Mouse (Mus musculus): ENCODE data around the gene Stx5a. TPM values are rescaled to one million over a fixed set of nuclear protein-coding genes. Genes with fewer than 3 reads are reported as not detected.

The Stx5a gene
- polyA plus RNA-seq, 1 experiment from 2014 or later, result 127 TPM

DNA sequence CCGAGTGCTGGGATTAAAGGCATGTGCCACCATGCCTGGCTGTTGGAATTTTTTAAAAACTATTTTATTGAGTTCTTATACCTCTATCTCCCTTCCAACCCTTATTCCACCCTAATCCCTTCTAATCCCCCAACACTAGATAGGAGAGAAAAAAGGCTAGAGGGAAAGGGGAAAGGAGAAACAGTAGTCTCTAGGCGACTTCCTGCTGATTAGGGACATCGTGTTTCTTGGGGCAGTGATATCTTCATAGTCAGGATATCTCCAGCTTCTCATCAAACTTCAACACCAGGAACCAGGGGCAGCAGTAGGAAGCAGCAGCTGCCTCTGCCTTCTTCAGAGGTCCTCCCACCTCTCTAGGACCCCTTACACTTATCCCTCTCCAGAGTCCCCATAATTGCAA, 6.9 kb upstream of the Stx5a start:
- Histone ChIP-seq H3K27me3 (replicated peaks) (no peaks in the 10 kb centered on the region), H3K9ac (replicated peaks) (no peak overlapping the region), H3K4me3 (replicated peaks) (no peak overlapping the region), H3K4me2 (no peak overlapping the region), H3K27ac (replicated peaks) (no peak overlapping the region), H3K36me3 (peaks cover 13% of the 10 kb centered on the region), H3K9me3 (replicated peaks) (no peaks in the 10 kb centered on the region), H3K4me1 (peaks cover 20% of the 10 kb centered on the region)
- WGBS, result 78% methylated on average over 3 of the region's 3 CpGs
- no peak for ATAC-seq (ENCODE audit: low FRiP score)

DNA sequence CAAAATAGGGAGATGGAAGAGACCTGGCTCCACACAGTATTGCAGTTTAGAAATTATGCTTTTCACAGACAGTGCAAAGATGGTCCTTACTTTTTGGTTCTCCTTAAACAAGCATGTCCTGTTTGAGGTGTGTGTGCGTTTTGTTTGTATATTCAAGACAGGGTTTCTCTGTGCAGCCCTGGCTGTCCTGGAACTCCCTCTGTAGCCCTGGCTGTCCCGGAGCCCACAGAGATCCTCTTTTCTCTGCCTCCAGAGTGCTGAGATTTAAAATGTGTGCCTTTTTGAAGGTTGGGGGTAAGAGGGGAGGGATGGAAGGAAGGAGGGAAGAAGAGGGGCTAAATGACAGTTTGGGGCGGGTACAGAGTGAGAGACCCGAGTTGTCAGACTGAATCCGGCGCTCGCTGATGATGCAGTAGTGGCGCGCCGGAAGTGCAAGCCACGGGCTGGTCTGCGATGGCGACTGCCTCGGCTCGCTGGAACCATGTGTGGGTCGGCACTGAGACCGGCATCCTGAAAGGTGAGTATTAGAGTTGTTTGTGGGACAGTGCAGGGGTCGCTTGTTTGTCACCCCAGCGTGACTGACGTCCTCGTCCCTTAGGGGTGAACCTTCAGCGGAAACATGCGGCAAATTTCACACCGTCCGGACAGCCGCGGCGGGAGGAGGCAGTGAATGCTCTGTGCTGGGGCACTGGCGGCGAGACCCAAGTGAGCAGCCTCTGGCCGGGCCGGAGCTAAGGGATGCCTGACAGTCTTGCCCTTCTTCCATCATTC, 5.6 kb upstream of the Stx5a start, which contains the start of gene Wdr74:
Gene Wdr74, plus strand, starts transcription at position 439 of the 771 bp plus-strand sequence.
- H3K4me3 ChIP-seq (replicated peaks), result peak within 1 kb of the TSS; percentile 77
- ATAC-seq (ENCODE audit: low FRiP score), result peak; percentile 94
- peaks cover 26% of the 10 kb centered on the region for H3K4me1 ChIP-seq
- H3K4me2 ChIP-seq, result peak within 1 kb of the TSS; percentile 84
- peaks cover 23% of the 10 kb centered on the region for H3K36me3 ChIP-seq
- no peaks in the 10 kb centered on the region for H3K9me3 ChIP-seq (replicated peaks)
- H3K9ac ChIP-seq (replicated peaks), result peak within 1 kb of the TSS; percentile 85
- H3K27me3 ChIP-seq (replicated peaks), result no peaks in the 10 kb centered on the region
- peak within 1 kb of the TSS; percentile 86 for H3K27ac ChIP-seq (replicated peaks)
- under 1% methylated on average over 32 of the region's 32 CpGs for WGBS

DNA sequence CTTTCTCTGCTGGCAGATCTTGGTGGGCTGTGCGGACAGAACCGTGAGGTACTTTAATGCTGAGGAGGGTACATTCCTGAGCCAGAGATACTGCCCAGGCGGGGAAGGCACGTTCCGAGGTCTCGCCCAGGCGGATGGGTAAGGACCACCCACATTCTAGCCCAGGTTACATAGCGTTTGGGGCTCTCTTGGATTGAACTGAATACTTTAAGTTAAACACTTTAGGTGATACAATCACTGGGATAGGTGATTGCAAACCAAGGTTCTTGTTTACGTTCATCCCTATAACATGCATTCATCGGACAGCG, 5.1 kb upstream of the Stx5a start:
- Histone ChIP-seq H3K9ac (replicated peaks) (peak overlapping the region; percentile 85), H3K27ac (replicated peaks) (peak overlapping the region; percentile 86), H3K4me3 (replicated peaks) (peak overlapping the region; percentile 77), H3K4me2 (peak overlapping the region; percentile 84), H3K4me1 (peaks cover 31% of the 10 kb centered on the region), H3K36me3 (peaks cover 23% of the 10 kb centered on the region), H3K27me3 (replicated peaks) (no peaks in the 10 kb centered on the region), H3K9me3 (replicated peaks) (no peaks in the 10 kb centered on the region)
- WGBS, result 2% methylated on average over 11 of the region's 11 CpGs
- ATAC-seq (ENCODE audit: low FRiP score), result 0 out of 2 replicates have a peak, but pooled peaks have one; percentile 30

DNA sequence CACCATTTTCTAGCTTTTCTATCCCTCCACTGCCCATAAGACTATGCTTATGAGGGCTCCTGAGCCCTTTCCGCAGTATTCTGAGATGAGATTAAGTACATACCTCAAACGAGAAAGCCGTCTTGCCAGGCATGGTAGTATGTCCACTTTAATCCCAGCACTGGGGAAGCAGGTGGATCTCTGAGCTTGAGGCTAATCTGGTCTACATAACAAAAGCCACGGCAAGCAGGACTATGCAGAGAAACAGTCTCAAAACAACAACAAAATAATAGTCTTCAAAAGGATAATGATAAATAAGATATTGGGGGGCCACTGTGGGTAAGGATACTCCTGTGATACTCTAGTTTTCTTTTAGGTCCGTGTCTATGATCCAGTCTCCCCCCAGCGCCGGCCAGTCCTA, 2.3 kb upstream of the Stx5a start:
- Histone ChIP-seq H3K9ac (replicated peaks) (no peak overlapping the region), H3K36me3 (peaks cover 30% of the 10 kb centered on the region), H3K27me3 (replicated peaks) (no peaks in the 10 kb centered on the region), H3K4me1 (peaks cover 50% of the 10 kb centered on the region), H3K4me2 (no peak overlapping the region), H3K9me3 (replicated peaks) (no peaks in the 10 kb centered on the region), H3K27ac (replicated peaks) (no peak overlapping the region), H3K4me3 (replicated peaks) (no peak overlapping the region)
- 94% methylated on average over 7 of the region's 7 CpGs for WGBS
- ATAC-seq (ENCODE audit: low FRiP score), result no peak

DNA sequence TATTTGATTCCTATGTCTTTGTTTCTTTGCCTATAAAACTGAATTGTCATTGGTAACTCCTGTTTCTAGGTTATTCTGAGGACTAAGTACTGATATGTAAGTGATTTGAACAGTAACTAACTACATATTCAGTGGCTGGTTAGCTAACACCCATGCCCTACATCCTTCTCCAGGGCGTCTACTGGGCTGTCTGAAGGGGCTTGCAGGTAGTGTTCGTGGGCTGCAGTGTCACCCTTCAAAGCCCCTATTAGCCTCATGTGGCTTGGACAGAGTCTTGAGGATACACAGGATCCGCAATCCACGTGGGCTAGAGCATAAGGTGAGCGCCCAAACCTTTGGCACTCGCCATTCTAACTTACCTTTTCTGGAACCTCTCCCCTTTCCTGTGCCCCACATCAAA, 1.6 kb upstream of the Stx5a start:
- Histone ChIP-seq H3K27ac (replicated peaks) (no peak overlapping the region), H3K36me3 (peaks cover 33% of the 10 kb centered on the region), H3K27me3 (replicated peaks) (no peaks in the 10 kb centered on the region), H3K4me1 (peaks cover 50% of the 10 kb centered on the region), H3K4me3 (replicated peaks) (no peak overlapping the region), H3K9me3 (replicated peaks) (no peaks in the 10 kb centered on the region), H3K9ac (replicated peaks) (no peak overlapping the region), H3K4me2 (no peak overlapping the region)
- ATAC-seq (ENCODE audit: low FRiP score), result no peak
- 91% methylated on average over 6 of the region's 6 CpGs for WGBS

DNA sequence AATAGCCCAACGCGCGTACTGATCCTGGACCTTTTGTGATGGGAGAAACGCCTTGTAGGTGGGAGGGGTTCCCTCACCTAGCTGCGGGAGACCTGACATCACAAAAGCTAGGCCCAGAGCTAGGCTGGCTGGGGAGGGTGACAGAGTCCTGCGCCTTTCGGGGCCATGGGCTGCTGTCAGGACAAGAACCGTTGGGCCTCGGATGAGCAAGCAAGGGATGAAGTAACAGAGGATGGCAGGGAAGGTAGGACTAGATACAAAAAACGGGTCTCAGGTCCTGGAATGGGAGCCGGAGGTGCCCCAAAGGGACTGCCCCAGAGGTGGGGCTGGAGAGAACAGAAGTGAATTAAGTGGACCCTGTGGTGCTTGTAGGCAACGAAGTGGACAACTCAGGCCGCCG, 610 bp upstream of the Stx5a start, which contains the start of gene 1700092M07Rik:
Gene 1700092M07Rik, plus strand, starts transcription at position 116 of the 400 bp plus-strand sequence.
- H3K4me3 ChIP-seq (replicated peaks), result peak within 1 kb of the TSS; percentile 74
- H3K36me3 ChIP-seq, result peaks cover 41% of the 10 kb centered on the region
- 68% methylated on average over 14 of the region's 14 CpGs for WGBS
- no peaks in the 10 kb centered on the region for H3K27me3 ChIP-seq (replicated peaks)
- peak within 1 kb of the TSS; percentile 66 for H3K9ac ChIP-seq (replicated peaks)
- no peak; the same call in 1 of the 2 replicates for ATAC-seq (ENCODE audit: low FRiP score)
- no peaks in the 10 kb centered on the region for H3K9me3 ChIP-seq (replicated peaks)
- H3K4me1 ChIP-seq, result peaks cover 44% of the 10 kb centered on the region
- peak within 1 kb of the TSS; percentile 97 for H3K27ac ChIP-seq (replicated peaks)
- peak within 1 kb of the TSS; percentile 96 for H3K4me2 ChIP-seq

DNA sequence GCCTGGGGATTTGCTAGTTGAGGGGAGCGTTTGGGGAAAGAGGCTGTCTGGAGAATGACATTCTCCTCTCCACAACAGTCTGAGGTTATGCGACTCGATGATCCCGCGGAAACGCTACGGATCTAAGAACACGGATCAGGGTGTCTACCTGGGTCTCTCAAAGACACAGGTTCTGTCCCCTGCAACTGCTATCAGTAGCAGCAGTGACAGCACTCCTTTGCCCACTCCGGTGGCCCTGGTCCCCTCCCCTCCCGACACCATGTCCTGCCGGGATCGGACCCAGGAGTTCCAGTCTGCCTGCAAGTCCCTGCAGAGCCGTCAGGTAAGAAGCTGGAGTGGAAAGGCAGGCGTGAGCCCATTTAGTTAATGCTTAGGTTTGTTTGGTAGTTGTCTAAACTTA, 963 bp downstream of the Stx5a start:
- Histone ChIP-seq H3K36me3 (peaks cover 56% of the 10 kb centered on the region), H3K4me3 (replicated peaks) (peak overlapping the region; percentile 74), H3K27ac (replicated peaks) (peak overlapping the region; percentile 97), H3K4me1 (peaks cover 32% of the 10 kb centered on the region), H3K9me3 (replicated peaks) (no peaks in the 10 kb centered on the region), H3K27me3 (replicated peaks) (no peaks in the 10 kb centered on the region), H3K4me2 (peak overlapping the region; percentile 96), H3K9ac (replicated peaks) (peak overlapping the region; percentile 66)
- 21% methylated on average over 14 of the region's 14 CpGs for WGBS
- ATAC-seq (ENCODE audit: low FRiP score), result no peak

DNA sequence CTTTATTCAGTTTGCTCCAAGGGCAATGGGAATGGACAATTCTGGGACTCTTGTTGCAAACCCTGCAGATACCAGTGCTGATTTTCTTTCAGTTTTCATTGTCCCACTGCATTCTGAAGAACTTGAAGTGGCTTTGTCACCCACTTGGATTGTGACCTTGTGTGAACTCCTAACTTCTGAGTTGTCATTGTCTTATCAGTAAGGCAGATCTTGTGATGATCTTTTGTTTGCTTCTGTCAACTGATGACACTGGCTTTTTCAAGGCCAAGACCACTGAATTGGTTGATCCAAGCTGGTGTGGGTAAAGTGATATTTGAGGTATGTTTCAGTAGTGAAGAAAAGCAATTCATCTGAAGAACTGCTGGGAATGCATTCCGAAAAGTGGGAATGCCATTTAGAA, 4.2 kb downstream of the Stx5a start:
- Histone ChIP-seq H3K4me2 (no peak overlapping the region), H3K27me3 (replicated peaks) (no peaks in the 10 kb centered on the region), H3K27ac (replicated peaks) (no peak overlapping the region), H3K36me3 (peaks cover 66% of the 10 kb centered on the region), H3K9me3 (replicated peaks) (no peaks in the 10 kb centered on the region), H3K9ac (replicated peaks) (no peak overlapping the region), H3K4me3 (replicated peaks) (no peak overlapping the region), H3K4me1 (peaks cover 26% of the 10 kb centered on the region)
- ATAC-seq (ENCODE audit: low FRiP score), result no peak
- WGBS, result 95% methylated on average over 1 of the region's 1 CpGs

DNA sequence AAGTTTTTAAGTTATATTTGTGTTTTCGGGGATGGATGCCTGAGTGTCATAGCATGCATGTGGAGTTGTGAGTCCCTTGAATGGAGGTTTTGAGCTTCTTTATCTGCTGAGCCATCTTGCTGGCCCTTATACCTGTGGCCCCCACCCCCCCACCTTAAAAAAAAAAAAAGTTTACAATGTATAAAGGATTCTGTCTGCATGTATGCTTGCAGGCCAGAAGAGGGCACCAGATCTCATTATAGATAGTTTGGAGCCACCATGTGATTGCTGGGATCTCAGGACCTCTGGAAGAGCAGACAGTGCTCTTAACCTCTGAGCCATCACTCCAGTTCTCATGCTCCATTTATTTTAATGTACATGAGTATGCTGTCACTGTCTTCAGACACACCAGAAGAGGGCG, 6.2 kb downstream of the Stx5a start:
- peaks cover 84% of the 10 kb centered on the region for H3K36me3 ChIP-seq
- peaks cover 14% of the 10 kb centered on the region for H3K4me1 ChIP-seq
- H3K4me3 ChIP-seq (replicated peaks), result no peak overlapping the region
- H3K9me3 ChIP-seq (replicated peaks), result no peaks in the 10 kb centered on the region
- H3K27ac ChIP-seq (replicated peaks), result no peak overlapping the region
- H3K4me2 ChIP-seq, result no peak overlapping the region
- H3K9ac ChIP-seq (replicated peaks), result no peak overlapping the region
- 77% methylated on average over 2 of the region's 2 CpGs for WGBS
- no peaks in the 10 kb centered on the region for H3K27me3 ChIP-seq (replicated peaks)
- no peak for ATAC-seq (ENCODE audit: low FRiP score)

DNA sequence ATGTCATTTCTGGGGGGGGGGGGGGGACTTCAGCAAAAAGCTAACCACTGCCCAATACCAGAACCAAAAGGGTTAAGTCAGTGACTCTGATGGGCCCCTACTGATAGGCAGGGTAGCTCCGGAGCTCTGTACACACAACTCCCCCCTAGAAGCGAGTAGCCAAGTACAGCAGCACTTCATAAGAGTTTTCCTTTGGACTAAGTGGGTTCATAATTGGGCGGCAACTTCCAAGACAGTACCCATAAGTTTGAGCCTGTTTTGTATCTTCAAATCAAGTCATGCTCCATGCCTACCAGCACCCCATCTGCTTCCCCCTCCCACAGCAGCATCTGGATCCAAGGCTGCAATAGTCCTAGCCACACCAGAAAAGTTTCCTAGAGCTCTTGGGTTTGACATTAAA, 14.4 kb downstream of the Stx5a start:
- H3K4me2 ChIP-seq, result peak overlapping the region; percentile 75
- H3K4me1 ChIP-seq, result peaks cover 34% of the 10 kb centered on the region
- WGBS, result 81% methylated on average over 3 of the region's 3 CpGs
- no peaks in the 10 kb centered on the region for H3K9me3 ChIP-seq (replicated peaks)
- H3K36me3 ChIP-seq, result peaks cover 40% of the 10 kb centered on the region
- ATAC-seq (ENCODE audit: low FRiP score), result no peak
- H3K4me3 ChIP-seq (replicated peaks), result peak overlapping the region; percentile 99; the same call in 1 of the 2 replicates
- H3K27me3 ChIP-seq (replicated peaks), result no peaks in the 10 kb centered on the region
- no peak overlapping the region for H3K27ac ChIP-seq (replicated peaks)
- H3K9ac ChIP-seq (replicated peaks), result no peak overlapping the region

DNA sequence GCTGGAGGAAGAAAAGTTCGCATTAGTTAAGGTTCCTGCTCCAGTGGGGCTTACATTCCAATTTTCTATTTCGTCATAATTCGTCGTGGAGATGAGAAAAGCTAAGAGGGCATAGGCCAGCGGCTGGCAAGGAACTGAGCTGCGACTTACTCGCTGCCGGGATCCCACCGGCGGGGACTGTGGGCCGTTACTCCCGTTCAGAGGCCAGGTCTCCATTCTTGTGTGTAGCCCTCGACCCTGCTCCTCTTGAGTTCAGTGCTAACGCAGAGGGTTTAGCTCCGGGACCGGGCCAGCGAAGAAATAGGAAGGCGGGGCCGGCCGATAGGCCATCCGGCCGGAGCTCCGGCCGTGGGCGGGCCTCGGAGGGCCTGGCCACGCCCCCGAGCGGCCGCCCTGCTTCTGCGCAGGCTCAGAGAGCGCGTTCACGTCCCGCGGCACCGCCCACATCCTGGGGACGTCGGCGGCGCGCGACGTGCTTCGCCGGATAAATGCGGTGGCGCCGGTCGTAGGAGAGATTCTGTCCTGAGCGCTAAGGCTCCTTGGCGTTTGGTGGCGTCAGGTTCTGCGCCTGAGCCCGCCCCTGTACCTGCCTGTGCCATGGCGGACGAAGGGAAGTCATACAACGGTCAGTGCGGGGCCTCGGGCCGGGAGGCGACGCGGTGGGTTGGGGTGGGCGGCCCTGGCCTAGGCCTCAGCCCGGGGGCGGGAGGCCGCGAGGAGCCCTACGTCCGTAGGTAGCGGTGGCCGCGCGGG, 15.6 kb downstream of the Stx5a start, which contains the start of gene Nxf1:
Gene Nxf1, plus strand, starts transcription at position 439 of the 753 bp plus-strand sequence.
- peak within 1 kb of the TSS; percentile 98 for H3K9ac ChIP-seq (replicated peaks)

More for the DNA sequence above, 15.6 kb downstream of the Stx5a start, which contains the start of gene Nxf1:
- no peaks in the 10 kb centered on the region for H3K27me3 ChIP-seq (replicated peaks)
- H3K4me2 ChIP-seq, result peak within 1 kb of the TSS; percentile 75
- H3K36me3 ChIP-seq, result peaks cover 30% of the 10 kb centered on the region
- peaks cover 34% of the 10 kb centered on the region for H3K4me1 ChIP-seq
- ATAC-seq (ENCODE audit: low FRiP score), result peak; percentile 97
- peak within 1 kb of the TSS; percentile 89 for H3K27ac ChIP-seq (replicated peaks)
- peak within 1 kb of the TSS; percentile 99 for H3K4me3 ChIP-seq (replicated peaks)
- under 1% methylated on average over 74 of the region's 75 CpGs for WGBS
- H3K9me3 ChIP-seq (replicated peaks), result no peaks in the 10 kb centered on the region
